Mouse (Mus musculus): Measurements from ENCODE around the gene Gm43517.

Gene Gm43517

DNA sequence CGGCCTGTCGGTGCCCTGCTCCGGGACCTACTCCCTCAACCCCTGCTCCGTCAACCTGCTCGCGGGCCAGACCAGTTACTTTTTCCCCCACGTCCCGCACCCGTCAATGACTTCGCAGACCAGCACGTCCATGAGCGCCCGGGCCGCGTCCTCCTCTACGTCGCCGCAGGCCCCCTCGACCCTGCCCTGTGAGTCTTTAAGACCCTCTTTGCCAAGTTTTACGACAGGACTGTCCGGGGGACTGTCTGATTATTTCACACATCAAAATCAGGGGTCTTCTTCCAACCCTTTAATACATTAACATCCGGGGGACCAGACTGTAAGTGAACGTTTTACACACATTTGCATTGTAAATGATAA lies 637 bp downstream of the Gm43517 start:
- DNase-seq (ENCODE audit: low spot score in 2 of 2), result no peak

DNA sequence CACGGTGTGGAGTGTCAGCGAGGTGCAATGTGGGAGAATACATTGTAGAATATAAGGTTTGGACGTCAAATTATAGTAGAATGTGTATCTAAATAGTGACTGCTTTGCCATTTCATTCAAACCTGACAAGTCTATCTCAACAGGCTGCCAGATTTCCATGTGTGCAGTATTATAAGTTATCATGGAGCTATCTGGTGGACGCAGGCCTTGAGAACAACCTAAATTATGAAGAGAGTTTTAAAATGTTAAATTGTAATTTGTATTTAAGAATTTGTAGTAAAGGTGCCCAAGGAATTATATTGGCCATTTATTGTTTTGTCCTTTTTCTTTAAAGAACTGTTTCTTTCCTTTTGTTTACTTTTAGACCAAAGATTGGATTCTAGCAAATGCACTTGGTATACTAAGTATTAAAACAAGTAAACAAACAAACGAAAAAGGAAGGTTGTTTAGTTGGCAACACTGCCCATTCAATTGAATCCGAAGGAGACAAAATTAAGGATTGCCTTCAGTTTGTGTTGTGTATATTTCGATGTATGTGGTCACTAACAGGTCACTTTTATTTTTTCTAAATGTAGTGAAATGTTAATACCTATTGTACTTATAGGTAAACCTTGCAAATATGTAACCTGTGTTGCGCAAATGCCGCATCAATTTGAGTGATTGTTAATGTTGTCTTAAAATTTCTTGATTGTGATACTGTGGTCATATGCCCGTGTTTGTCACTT lies 1.3 kb downstream of the Gm43517 start:
- no peak for DNase-seq (ENCODE audit: low spot score in 2 of 2)

GRCm38 (mm10) chr12:49387856-49388598 lies 3.1 kb downstream of the Gm43517 start:
- no peak for DNase-seq (ENCODE audit: low spot score in 2 of 2)

- DNase-seq (ENCODE audit: low spot score in 2 of 2), result no peak
These were observed 4.7 kb downstream of the Gm43517 start for GRCm38 (mm10) chr12:49389666-49390065.

GRCm38 (mm10) chr12:49390257-49390656 lies 5.3 kb downstream of the Gm43517 start:
- no peak for DNase-seq (ENCODE audit: low spot score in 2 of 2)

- DNase-seq (ENCODE audit: low spot score in 2 of 2), result no peak
These were observed 5.9 kb downstream of the Gm43517 start for GRCm38 (mm10) chr12:49390926-49391304.

DNA sequence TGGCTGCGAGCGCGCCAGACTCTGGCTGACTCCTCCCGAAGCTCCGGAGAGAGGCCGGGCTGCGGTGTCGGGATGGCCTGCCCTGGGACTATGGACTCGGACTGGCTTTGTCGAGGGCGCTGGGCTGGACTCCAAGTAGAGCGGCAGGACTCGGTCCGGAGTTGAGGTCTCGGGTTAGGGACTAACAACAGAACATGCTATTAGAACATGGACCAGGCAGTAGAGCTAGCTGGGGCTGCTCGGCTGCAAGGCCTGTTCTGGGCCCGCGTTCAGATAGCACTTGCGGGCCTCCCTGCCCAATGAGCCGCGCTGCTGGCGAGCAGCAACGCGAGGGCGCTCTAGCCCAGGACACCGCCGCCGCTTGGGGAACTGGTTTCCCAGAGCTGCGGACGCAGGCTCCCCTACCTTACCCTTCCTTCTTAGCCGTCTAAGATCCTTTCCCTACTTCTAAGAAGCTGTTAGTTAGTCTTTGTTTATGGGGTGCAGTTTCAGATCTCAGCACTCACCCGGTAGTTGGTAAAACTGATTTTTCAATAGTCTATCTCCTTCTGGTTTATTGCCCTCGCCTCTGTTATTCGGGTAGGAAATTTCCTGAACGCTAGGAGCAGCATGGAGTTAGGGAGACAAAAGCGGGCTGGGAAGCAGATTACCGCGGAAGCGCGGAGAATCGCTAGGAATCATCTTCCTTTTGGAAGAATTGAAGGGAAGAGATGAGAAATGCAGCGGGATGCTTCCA lies 6.5 kb downstream of the Gm43517 start:
- no peak for DNase-seq (ENCODE audit: low spot score in 2 of 2)

- no peak for DNase-seq (ENCODE audit: low spot score in 2 of 2)
These were observed 7.0 kb downstream of the Gm43517 start for GRCm38 (mm10) chr12:49392041-49392390.

- no peak for DNase-seq (ENCODE audit: low spot score in 2 of 2)
These were observed 7.9 kb downstream of the Gm43517 start for GRCm38 (mm10) chr12:49392876-49393275.

DNA sequence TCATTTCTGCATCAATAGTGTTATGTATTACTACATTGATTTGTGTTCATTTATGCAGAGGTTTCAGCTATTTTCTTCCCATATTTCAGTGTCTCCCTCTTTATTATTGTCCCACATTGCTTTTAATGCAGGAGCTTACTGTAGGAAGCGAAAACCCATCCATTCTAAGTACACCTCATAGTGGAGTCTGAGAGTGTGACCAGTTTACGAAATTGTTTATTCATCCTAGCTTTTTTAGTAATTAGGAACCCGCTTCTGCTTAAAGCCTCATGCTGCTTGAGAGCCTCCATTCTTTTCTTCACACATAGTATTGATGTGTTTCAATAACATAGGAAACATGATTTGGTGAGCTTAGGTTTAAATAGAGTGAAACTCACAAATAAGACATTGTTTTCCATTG lies 8.7 kb downstream of the Gm43517 start:
- DNase-seq (ENCODE audit: low spot score in 2 of 2), result no peak

DNA sequence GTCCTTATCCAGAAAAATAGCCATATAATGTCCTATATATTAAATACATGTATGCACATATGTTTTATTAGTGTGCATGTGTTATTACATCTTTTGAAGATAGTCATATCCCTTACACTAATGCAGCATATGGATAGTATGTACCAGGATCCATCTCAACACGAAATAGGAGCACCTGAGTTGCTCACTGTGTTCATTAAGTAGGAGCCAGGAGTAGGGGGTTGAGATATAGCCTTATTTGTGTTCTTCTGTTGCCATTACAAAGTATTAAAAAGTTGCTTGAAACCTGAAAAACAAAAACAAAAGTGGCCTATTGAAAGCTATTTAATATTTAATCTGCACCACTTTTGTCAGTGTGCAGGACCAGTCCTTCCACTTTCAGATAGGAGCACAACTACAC lies 9.2 kb downstream of the Gm43517 start:
- no peak for DNase-seq (ENCODE audit: low spot score in 2 of 2)

GRCm38 (mm10) chr12:49394836-49395235 lies 9.9 kb downstream of the Gm43517 start:
- DNase-seq (ENCODE audit: low spot score in 2 of 2), result no peak

DNA sequence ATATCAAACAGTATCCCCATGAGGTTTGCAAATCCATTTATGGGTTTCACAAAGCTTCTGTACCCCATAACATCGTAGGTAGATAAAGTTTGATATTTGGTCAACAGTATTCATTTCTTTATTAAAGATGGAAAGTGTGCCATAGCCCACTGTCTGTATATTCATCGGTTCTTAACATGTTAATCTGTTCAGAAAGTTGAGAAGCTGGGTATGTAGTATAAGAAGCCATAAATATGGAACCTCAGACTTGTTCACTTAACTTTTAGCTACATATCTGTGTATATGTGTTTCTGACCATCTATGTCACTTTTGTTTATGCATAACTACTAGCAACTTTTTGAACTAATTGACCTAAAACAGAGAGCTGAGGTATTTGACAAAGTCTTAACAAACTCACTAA lies 11.0 kb downstream of the Gm43517 start:
- no peak for DNase-seq (ENCODE audit: low spot score in 2 of 2)

DNA sequence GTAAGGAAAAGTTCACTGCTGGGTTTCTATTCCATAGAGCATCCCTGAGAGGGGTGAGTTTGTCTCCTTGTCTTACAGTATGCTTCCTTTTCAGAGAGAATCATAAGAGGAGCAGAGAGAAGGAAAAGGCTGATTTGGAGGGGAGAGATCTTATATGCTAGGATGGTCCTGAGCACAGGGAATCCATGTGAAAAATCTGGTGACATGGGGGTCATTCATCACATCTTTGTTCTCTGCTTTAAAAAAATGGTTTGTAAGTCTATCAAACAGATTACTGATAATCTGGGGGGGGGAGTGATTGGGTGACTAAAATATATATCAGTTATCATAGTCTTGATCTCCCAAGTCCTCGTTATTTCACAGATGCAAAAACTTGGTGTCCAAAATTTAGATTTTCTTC lies 11.8 kb downstream of the Gm43517 start:
- no peak for DNase-seq (ENCODE audit: low spot score in 2 of 2)

DNA sequence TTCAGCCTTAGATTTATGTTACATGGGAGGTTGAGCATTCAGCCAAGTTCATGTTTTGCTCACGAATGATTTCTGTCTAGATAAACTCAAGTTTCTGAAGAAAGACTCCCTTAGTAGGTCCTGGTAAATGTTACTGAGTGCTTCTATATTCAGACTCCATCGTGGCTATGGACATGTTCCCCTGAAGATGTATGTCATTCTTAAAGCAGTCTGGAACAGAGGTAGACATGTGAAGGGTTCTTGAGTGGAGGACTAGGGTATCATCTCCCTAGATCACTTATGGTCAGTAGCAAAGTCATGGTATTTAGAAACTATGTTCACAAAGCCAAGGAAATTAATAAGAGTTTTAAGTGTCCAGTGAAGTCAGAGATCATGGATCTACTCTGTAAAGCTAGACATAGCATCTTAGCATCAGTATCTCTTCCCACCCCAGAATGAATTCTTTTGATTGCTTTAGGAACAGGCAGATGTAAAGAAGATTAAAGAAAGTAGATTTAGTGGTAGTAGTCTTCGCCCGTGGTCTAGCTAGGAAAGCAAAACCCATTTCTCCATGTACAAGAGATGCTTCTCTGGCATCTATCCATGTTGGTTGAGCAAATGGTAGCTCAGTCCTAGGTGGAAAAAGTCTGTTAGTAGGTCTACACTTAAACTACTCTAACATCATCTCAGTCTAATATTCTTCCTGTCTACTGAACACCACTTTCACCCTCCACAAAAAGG lies 12.6 kb downstream of the Gm43517 start:
- no peak for DNase-seq (ENCODE audit: low spot score in 2 of 2)

DNA sequence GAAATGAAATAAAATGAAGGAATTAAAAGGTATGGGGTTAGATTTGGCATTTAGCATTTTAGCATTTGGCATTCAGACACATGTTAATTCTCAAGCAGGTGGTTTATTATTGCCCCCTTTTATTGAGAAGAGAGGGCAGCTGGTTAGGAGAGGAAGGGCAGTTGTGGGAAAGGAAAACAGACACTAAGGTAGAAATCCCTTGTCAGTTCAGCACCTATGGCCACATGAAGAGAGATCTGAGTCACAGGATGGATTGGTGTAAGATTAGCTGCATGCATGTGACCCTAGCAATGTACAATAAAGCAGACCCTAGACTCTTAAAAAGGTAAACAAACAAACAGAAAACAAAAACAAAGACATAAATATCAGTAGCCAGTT lies 13.2 kb downstream of the Gm43517 start:
- DNase-seq (ENCODE audit: low spot score in 2 of 2), result no peak

DNA sequence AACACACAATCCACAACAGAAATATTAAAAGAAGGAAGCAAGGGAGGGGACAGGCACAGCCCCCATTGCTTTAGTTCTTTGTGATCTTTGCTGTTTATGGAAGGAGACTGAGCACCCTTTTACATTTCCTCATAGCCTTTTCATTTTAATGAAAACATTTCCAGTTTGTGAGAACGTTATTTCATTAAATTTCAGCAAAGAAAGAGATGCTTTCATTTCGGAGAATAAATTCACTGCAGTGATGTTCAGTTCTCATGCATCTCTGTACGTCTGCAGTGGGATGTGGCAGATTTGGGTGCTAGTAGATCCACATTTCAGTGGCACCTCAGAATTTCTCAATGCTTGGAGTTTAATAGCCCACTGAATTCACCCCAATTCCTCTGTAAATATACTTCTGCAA lies 13.7 kb downstream of the Gm43517 start:
- DNase-seq (ENCODE audit: low spot score in 2 of 2), result no peak

- DNase-seq (ENCODE audit: low spot score in 2 of 2), result no peak
These were observed 14.6 kb downstream of the Gm43517 start for GRCm38 (mm10) chr12:49399611-49400010.

DNA sequence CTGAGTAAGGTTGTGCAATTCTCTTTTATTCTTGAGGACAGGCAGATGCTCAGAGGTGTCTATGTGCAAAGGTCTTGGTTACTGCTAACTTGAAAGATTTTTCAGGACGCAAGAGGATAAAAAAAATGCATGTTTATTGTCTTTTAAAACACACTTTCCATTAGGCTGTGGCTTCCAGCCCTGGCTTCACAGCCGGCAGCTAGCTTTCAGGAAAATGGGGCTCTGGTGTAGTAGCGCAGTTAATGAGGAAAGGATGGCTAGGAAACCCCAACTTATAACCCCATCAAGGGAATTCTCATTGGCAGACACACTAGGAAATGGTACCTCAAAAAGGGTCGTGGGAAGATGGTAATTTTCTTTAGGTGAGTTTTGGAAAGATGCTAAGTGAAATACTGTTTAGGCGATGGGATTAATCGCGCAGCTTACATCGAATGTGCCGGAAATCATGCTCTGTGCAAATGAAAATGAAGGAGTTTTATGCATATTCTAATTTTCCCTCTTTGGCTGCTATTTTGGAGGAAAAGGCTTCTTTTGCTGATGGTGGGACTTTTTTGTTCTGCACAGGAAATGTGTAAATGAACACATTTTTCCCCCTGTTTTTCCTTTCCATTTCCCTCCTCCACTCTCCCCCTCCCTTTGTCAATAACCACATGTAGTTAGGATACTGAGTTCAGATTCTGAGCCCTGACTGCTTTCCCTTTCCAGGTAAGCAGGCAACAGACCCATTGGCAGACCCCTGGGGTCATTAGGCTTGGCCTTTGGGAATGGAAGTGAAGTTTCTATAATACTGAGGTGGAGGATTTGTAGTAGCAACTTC lies 15.3 kb downstream of the Gm43517 start:
- no peak for DNase-seq (ENCODE audit: low spot score in 2 of 2)

GRCm38 (mm10) chr12:49400853-49401118 lies 15.8 kb downstream of the Gm43517 start:
- no peak for DNase-seq (ENCODE audit: low spot score in 2 of 2)

DNA sequence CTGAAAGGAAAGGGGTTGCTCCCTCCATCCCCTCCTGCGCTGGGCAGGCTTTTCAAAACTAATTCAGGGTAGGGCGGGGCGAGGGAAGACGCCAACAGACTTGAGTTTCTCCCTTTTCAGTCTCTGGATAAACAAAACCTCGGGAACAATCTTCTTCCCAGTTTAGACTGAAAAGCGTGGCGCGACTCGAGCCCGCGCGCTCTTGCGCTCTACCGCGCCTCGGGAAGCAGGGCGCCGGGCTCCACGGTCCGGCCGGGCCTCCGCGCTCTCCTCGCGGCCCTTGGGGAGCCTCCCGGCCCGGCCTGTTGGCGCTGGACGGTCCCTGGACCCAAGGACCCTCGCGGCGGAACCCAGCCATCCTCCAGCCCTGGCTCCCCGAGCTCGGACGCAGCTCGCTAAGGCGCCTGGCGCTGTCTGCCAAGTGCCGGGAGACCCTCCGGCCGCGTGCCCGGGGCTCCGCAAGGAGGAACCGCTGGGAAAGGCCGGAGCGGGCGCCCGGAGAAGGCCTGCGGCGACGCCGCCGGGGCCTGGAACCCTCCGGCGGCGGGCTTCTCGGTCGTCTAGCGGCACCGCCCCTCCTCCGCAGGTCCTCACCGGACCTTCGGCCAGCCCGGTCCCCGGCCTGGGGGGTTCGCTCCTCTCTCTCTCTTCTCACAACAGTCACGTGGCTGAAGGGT lies 16.3 kb downstream of the Gm43517 start:
- DNase-seq (ENCODE audit: low spot score in 2 of 2), result no peak
